ENCODE assay signal across 9 mouse cellular contexts in genomic region chr10:128744211-128744610, GRCm38 (mm10). TPM values are rescaled to one million over a fixed set of nuclear protein-coding genes. Genes with fewer than 3 reads are reported as not detected.
DNase-seq lines count a peak whose midpoint lies in the region; ATAC-seq and TF ChIP-seq lines count a peak whose summit lies in the region.
"Had no signal": no experiment of that assay in that cellular context is flagged by ENCODE, and none has a peak within 500 bp of the region (broad histone marks: within the 10 kb centered on the region; RNA-seq: fewer than 3 reads in every experiment).

No protein-coding gene starts in this region.

- WGBS in kidney, adult 2 months: 24% methylated on average over 8 of the region's 8 CpGs
- WGBS in hindbrain, embryonic 15.5 days: 15% methylated on average over 8 of the region's 8 CpGs

- no peak for TF ChIP-seq CTCF in kidney, adult 2 months (conservative IDR thresholded peaks at IDR 0.05; ENCODE audit: insufficient read depth, insufficient read length, low read depth, low read length)
- no peak for TF ChIP-seq CTCF in brain, embryonic 14.5 days (IDR thresholded peaks at IDR 0.05; ENCODE audit: borderline replicate concordance, extremely low read depth, insufficient read depth, insufficient read length)

- H3K27me3 ChIP-seq in kidney, adult 2 months (replicated peaks; ENCODE audit: control insufficient read depth, insufficient read depth, low read length): no peaks in the 10 kb centered on the region
- peaks cover 29% of the 10 kb centered on the region for H3K27me3 ChIP-seq in hindbrain, embryonic 15.5 days

- peak overlapping the region; percentile 62 for H3K27ac ChIP-seq in kidney, adult 2 months (ENCODE audit: insufficient read depth, low read depth, low read length)
- H3K27ac ChIP-seq in hindbrain, embryonic 15.5 days (replicated peaks): no peak overlapping the region; the same call in 1 of the 2 replicates

- peak overlapping the region; percentile 90 for H3K4me2 ChIP-seq in hindbrain, embryonic 15.5 days

- peaks cover 9% of the 10 kb centered on the region; the same call in 1 of the 2 replicates for H3K4me1 ChIP-seq in kidney, adult 2 months (ENCODE audit: control insufficient read depth, insufficient read depth, low read length)
- peaks cover 28% of the 10 kb centered on the region for H3K4me1 ChIP-seq in hindbrain, embryonic 15.5 days (replicated peaks)

- ATAC-seq in hindbrain, embryonic 15.5 days (ENCODE audit: low FRiP score, low read depth): no peak
- ATAC-seq in megakaryocyte progenitor cell, adult 5-6 weeks (replicated peaks; ENCODE audit: poor library complexity): no peak

- H3K9ac ChIP-seq in hindbrain, embryonic 15.5 days: peak overlapping the region; percentile 66

- peak overlapping the region; percentile 77 for H3K4me3 ChIP-seq in kidney, adult 2 months (ENCODE audit: insufficient read depth, low read depth, low read length)
- peak overlapping the region; percentile 55 for H3K4me3 ChIP-seq in hindbrain, embryonic 15.5 days

- peak; percentile 77 for DNase-seq in kidney, adult 2 months
- no peak for DNase-seq in kidney, postnatal 14 days
- peak; percentile 2 for DNase-seq in brain, embryonic 14.5 days (ENCODE audit: low read depth)
- DNase-seq in lung, postnatal 14 days: peak; percentile 8
- DNase-seq in cerebellum, adult 18-20 months: no peak
- DNase-seq in urinary bladder, postnatal 10 days (ENCODE audit: low spot score): no peak

- H3K36me3 ChIP-seq in kidney, adult 2 months (ENCODE audit: control insufficient read depth, insufficient read depth, low read length): no peaks in the 10 kb centered on the region
- H3K36me3 ChIP-seq in hindbrain, embryonic 15.5 days: no peaks in the 10 kb centered on the region

- H3K9me3 ChIP-seq in hindbrain, embryonic 15.5 days: no peaks in the 10 kb centered on the region

- TF ChIP-seq POLR2A in kidney, adult 2 months (IDR thresholded peaks at IDR 0.05; ENCODE audit: low read depth, low read length): no peak
- no peak for TF ChIP-seq POLR2A in brain, embryonic 14.5 days (IDR thresholded peaks at IDR 0.05; ENCODE audit: borderline replicate concordance, extremely low read depth, insufficient read depth, insufficient read length, poor library complexity, severe bottlenecking)

RNA-seq across cellular contexts. Expression of gene Dgka, which starts 0.4 kb away (rescaled TPM):
- polyA plus RNA-seq in kidney, adult 2 months (2012; rRNA removed): 17.4 and 24.5 TPM in 2 replicates
- 8.6 and 8.8 TPM in 2 replicates for polyA plus RNA-seq in brain, embryonic 14.5 days (2012; rRNA removed)
- polyA plus RNA-seq in hindbrain, embryonic 15.5 days (2015; fragmentation: Nextera tagmentation; extraction: Ambion mirVana): 7.7 and 8.9 TPM in 2 replicates
- 9.6 and 13.0 TPM in 2 replicates for total RNA-seq in megakaryocyte progenitor cell, adult 5-6 weeks (2015)
- total RNA-seq in megakaryocyte progenitor cell, adult 5-6 weeks (2017): 9.1 and 10.7 TPM in 2 replicates

RNA-seq across cellular contexts. Expression of gene Pym1, which starts 3.5 kb away (rescaled TPM):
- polyA plus RNA-seq in kidney, adult 2 months (2012; rRNA removed): 17.6 and 20.0 TPM in 2 replicates
- 58.2 and 65.4 TPM in 2 replicates for polyA plus RNA-seq in brain, embryonic 14.5 days (2012; rRNA removed)
- polyA plus RNA-seq in hindbrain, embryonic 15.5 days (2015; fragmentation: Nextera tagmentation; extraction: Ambion mirVana): 44.5 and 47.0 TPM in 2 replicates
- total RNA-seq in megakaryocyte progenitor cell, adult 5-6 weeks (2015): 36.6 and 37.7 TPM in 2 replicates
- total RNA-seq in megakaryocyte progenitor cell, adult 5-6 weeks (2017): 38.9 and 53.4 TPM in 2 replicates

RNA-seq across cellular contexts. Expression of gene Cdk2, which starts 39.4 kb away (rescaled TPM):
- 12.4 and 12.7 TPM in 2 replicates for polyA plus RNA-seq in kidney, adult 2 months (2012; rRNA removed)
- polyA plus RNA-seq in brain, embryonic 14.5 days (2012; rRNA removed): 22.5 and 42.4 TPM in 2 replicates
- 22.4 and 23.5 TPM in 2 replicates for polyA plus RNA-seq in hindbrain, embryonic 15.5 days (2015; fragmentation: Nextera tagmentation; extraction: Ambion mirVana)
- 83.1 and 98.3 TPM in 2 replicates for total RNA-seq in megakaryocyte progenitor cell, adult 5-6 weeks (2015)
- total RNA-seq in megakaryocyte progenitor cell, adult 5-6 weeks (2017): 65.8 and 68.0 TPM in 2 replicates

RNA-seq across cellular contexts. Expression of gene Pmel, which starts 40.2 kb away (rescaled TPM):
- 0.61 and 1.0 TPM in 2 replicates for polyA plus RNA-seq in kidney, adult 2 months (2012; rRNA removed)
- polyA plus RNA-seq in brain, embryonic 14.5 days (2012; rRNA removed): 1.1 and 1.5 TPM in 2 replicates
- polyA plus RNA-seq in hindbrain, embryonic 15.5 days (2015; fragmentation: Nextera tagmentation; extraction: Ambion mirVana): 0.62 and 1.1 TPM in 2 replicates
- total RNA-seq in megakaryocyte progenitor cell, adult 5-6 weeks (2015): 0.12 and 0.68 TPM in 2 replicates
- total RNA-seq in megakaryocyte progenitor cell, adult 5-6 weeks (2017): 0.96 TPM in 1 of 2 replicates, not detected in the other
- total RNA-seq: neutrophil, adult 5-6 weeks had no signal

RNA-seq across cellular contexts. Expression of gene Mmp19, which starts 46.5 kb away (rescaled TPM):
- 1.7 and 2.5 TPM in 2 replicates for polyA plus RNA-seq in kidney, adult 2 months (2012; rRNA removed)
- 0.54 and 0.77 TPM in 2 replicates for polyA plus RNA-seq in brain, embryonic 14.5 days (2012; rRNA removed)
- 0.73 and 0.98 TPM in 2 replicates for polyA plus RNA-seq in hindbrain, embryonic 15.5 days (2015; fragmentation: Nextera tagmentation; extraction: Ambion mirVana)
- 4.8 and 5.3 TPM in 2 replicates for total RNA-seq in megakaryocyte progenitor cell, adult 5-6 weeks (2015)
- total RNA-seq in megakaryocyte progenitor cell, adult 5-6 weeks (2017): 12.8 and 15.5 TPM in 2 replicates

Comparison
In these comparisons a context has a peak if more than half of its experiments do, and no peak if none do; other contexts are left out.
1. DNase-seq: peak in kidney, adult 2 months (single experiment), brain, embryonic 14.5 days (single experiment) and lung, postnatal 14 days (single experiment); none in kidney, postnatal 14 days (single experiment), cerebellum, adult 18-20 months (0 of 2) and urinary bladder, postnatal 10 days (single experiment).